ENCODE assay signal across 23 mouse cellular contexts in the genomic region with DNA sequence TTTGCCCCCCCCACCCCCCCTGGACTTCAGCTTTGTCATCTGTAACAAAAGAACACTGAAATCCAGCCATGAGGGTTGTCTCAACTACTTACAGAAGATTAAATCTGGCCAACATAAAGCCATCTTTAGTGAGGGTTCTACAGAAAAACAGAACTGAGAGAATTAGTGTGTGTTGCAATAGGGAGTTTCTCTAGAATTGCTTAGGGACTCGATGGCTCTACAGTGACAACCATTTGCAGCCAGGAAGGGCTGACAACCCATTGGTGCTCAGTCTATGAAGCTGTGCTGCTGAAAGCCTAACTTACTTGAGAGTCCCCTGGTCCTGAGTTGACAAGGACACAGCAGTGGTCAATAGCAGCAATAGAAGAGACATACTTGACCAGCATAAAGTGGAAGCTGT. TPM values are rescaled to one million over a fixed set of nuclear protein-coding genes. Genes with fewer than 3 reads are reported as not detected.
DNase-seq lines count a peak whose midpoint lies in the region; ATAC-seq and TF ChIP-seq lines count a peak whose summit lies in the region.
"Had no signal": no experiment of that assay in that cellular context is flagged by ENCODE, and none has a peak within 500 bp of the region (broad histone marks: within the 10 kb centered on the region; RNA-seq: fewer than 3 reads in every experiment).

No protein-coding gene starts in this region.

- 0 out of 2 replicates have a peak overlapping the region, but pooled peaks have one; percentile 29 for H3K27ac ChIP-seq in liver, adult 2 months (replicated peaks; ENCODE audit: insufficient read depth, low read depth, low read length)
- peak overlapping the region; percentile 45 for H3K27ac ChIP-seq in ES-E14 (ENCODE audit: insufficient read depth, low read depth, low read length, poor library complexity, severe bottlenecking)
- H3K27ac ChIP-seq in macrophage = peak overlapping the region; percentile 22; the same call in 1 of the 2 replicates
- no peak overlapping the region for H3K27ac ChIP-seq in forebrain, embryonic 11.5 days (ENCODE audit: low read depth, low read length)
- H3K27ac ChIP-seq: heart, embryonic 10.5 days; hindbrain, embryonic 15.5 days; liver, embryonic 12.5 days; midbrain, embryonic 15.5 days; neural tube, embryonic 15.5 days had no signal

- H3K36me3 ChIP-seq in liver, adult 2 months (ENCODE audit: control insufficient read depth, insufficient read depth, low read length) = no peaks in the 10 kb centered on the region
- H3K36me3 ChIP-seq in E14TG2a.4 (ENCODE audit: insufficient read depth, low read length) (peaks cover 16% of the 10 kb centered on the region; the same call in 1 of the 2 replicates), ES-E14 (ENCODE audit: control insufficient read depth, insufficient read depth, low read length, poor library complexity, severe bottlenecking) (no peaks in the 10 kb centered on the region), macrophage (ENCODE audit: inconsistent target) (no peaks in the 10 kb centered on the region)
- no peaks in the 10 kb centered on the region for H3K36me3 ChIP-seq in forebrain, embryonic 11.5 days (ENCODE audit: control insufficient read depth, insufficient read depth, low read length)
- H3K36me3 ChIP-seq: embryonic facial prominence, embryonic 13.5 days; heart, embryonic 10.5 days; hindbrain, embryonic 15.5 days; liver, embryonic 12.5 days; midbrain, embryonic 15.5 days; neural tube, embryonic 15.5 days had no signal

- no peak for DNase-seq in liver, adult 2 months (ENCODE audit: extremely low read depth, low read depth, low spot score)
- DNase-seq in liver = no peak
- no peak for DNase-seq in ES-E14 (ENCODE audit: low read depth, low spot score)
- no peak for DNase-seq in forebrain, embryonic 11.5 days (ENCODE audit: low spot score)
- DNase-seq in Muller cell, postnatal 12 days (ENCODE audit: inconsistent ontology term) = no peak
- no peak for DNase-seq in embryo, embryonic 11 days
- DNase-seq: adrenal gland, postnatal 36 days; B cell, adult 2 months; cerebellum, adult 11 months; cerebellum, adult 9-11 months; lung, adult 18-20 months; thymus, postnatal 14 days had no signal

- no peak overlapping the region for H3K9ac ChIP-seq in liver, adult 2 months (ENCODE audit: low read depth, low read length)
- no peak overlapping the region for H3K9ac ChIP-seq in ES-E14 (ENCODE audit: insufficient read depth, low read depth, low read length, poor library complexity, severe bottlenecking)
- H3K9ac ChIP-seq in forebrain, embryonic 11.5 days (ENCODE audit: low read length) = no peak overlapping the region
- H3K9ac ChIP-seq: embryonic facial prominence, embryonic 13.5 days; hindbrain, embryonic 15.5 days; liver, embryonic 12.5 days; midbrain, embryonic 15.5 days; neural tube, embryonic 15.5 days had no signal

- H3K9me3 ChIP-seq in E14TG2a.4 (ENCODE audit: low read length) = no peaks in the 10 kb centered on the region
- H3K9me3 ChIP-seq in ES-E14 (ENCODE audit: control insufficient read depth, insufficient read depth, low read depth, low read length) = no peaks in the 10 kb centered on the region
- H3K9me3 ChIP-seq in forebrain, embryonic 11.5 days (ENCODE audit: control insufficient read depth, low read length) = no peaks in the 10 kb centered on the region
- H3K9me3 ChIP-seq: embryonic facial prominence, embryonic 13.5 days; heart, embryonic 10.5 days; hindbrain, embryonic 15.5 days; liver, embryonic 12.5 days; megakaryocyte, embryonic 14.5 days; midbrain, embryonic 15.5 days; neural tube, embryonic 15.5 days had no signal

- no peak for TF ChIP-seq POLR2A in liver, adult 2 months (IDR thresholded peaks at IDR 0.05; ENCODE audit: extremely low read depth, insufficient read depth, low read length)

- H3K79me2 ChIP-seq in liver, adult 2 months (ENCODE audit: control insufficient read depth, insufficient read depth, low read length) = no peaks in the 10 kb centered on the region; the same call in 1 of the 2 replicates
- no peaks in the 10 kb centered on the region for H3K79me2 ChIP-seq in macrophage (ENCODE audit: inconsistent target)

- H3K4me2 ChIP-seq in forebrain, embryonic 11.5 days (ENCODE audit: low read depth, low read length, severe bottlenecking) = no peak overlapping the region
- H3K4me2 ChIP-seq: embryonic facial prominence, embryonic 13.5 days; hindbrain, embryonic 15.5 days; liver, embryonic 12.5 days; midbrain, embryonic 15.5 days; neural tube, embryonic 15.5 days had no signal

- TF ChIP-seq CTCF in liver, adult 2 months (IDR thresholded peaks at IDR 0.05; ENCODE audit: low read depth, low read length) = no peak
- TF ChIP-seq CTCF in E14TG2a.4 (conservative IDR thresholded peaks at IDR 0.05; ENCODE audit: low read length) = no peak

- no peaks in the 10 kb centered on the region for H3K27me3 ChIP-seq in liver, adult 2 months (ENCODE audit: control insufficient read depth, insufficient read depth, low read length)
- no peaks in the 10 kb centered on the region for H3K27me3 ChIP-seq in E14TG2a.4 (ENCODE audit: insufficient read depth, low read length)
- H3K27me3 ChIP-seq in forebrain, embryonic 11.5 days (ENCODE audit: control insufficient read depth, insufficient read depth, low read length) = no peaks in the 10 kb centered on the region
- H3K27me3 ChIP-seq: CH12.LX; embryonic facial prominence, embryonic 13.5 days; hindbrain, embryonic 15.5 days; liver, embryonic 12.5 days; megakaryocyte, embryonic 14.5 days; midbrain, embryonic 15.5 days; neural tube, embryonic 15.5 days had no signal

- H3K4me1 ChIP-seq in liver, adult 2 months (ENCODE audit: control insufficient read depth, insufficient read depth, low read length) = peaks cover 3% of the 10 kb centered on the region; the same call in 1 of the 2 replicates
- H3K4me1 ChIP-seq in E14TG2a.4 (replicated peaks; ENCODE audit: low read depth, low read length) = peaks cover 48% of the 10 kb centered on the region
- peaks cover 0 to 9% of the 10 kb centered on the region in 2 experiments; a peak in 2 of 4 replicates for H3K4me1 ChIP-seq in ES-E14 (ENCODE audit: control insufficient read depth in 2 of 2, insufficient read depth in 2 of 2, low read length in 2 of 2, poor library complexity in 1 of 2)
- no peaks in the 10 kb centered on the region for H3K4me1 ChIP-seq in forebrain, embryonic 11.5 days (replicated peaks; ENCODE audit: control insufficient read depth, insufficient read depth, low read length)
- H3K4me1 ChIP-seq: hindbrain, embryonic 15.5 days; liver, embryonic 12.5 days; megakaryocyte, embryonic 14.5 days; midbrain, embryonic 15.5 days; neural tube, embryonic 15.5 days had no signal

- no peak for ATAC-seq in forebrain, embryonic 11.5 days (replicated peaks; ENCODE audit: low FRiP score)
- ATAC-seq: liver, embryonic 12.5 days; midbrain, embryonic 15.5 days had no signal

- H3K4me3 ChIP-seq in liver, adult 2 months (ENCODE audit: insufficient read depth, low read depth, low read length) = no peak overlapping the region
- H3K4me3 ChIP-seq in E14TG2a.4 (replicated peaks; ENCODE audit: low read length) = peak overlapping the region; percentile 17; the same call in 1 of the 2 replicates
- H3K4me3 ChIP-seq in ES-E14 (ENCODE audit: insufficient read depth in 1 of 2, low read depth in 1 of 2, low read length in 2 of 2, poor library complexity in 1 of 2, severe bottlenecking in 1 of 2) = no peak overlapping the region
- no peak overlapping the region for H3K4me3 ChIP-seq in macrophage (ENCODE audit: inconsistent target)
- no peak overlapping the region for H3K4me3 ChIP-seq in forebrain, embryonic 11.5 days (ENCODE audit: low read depth, low read length)
- H3K4me3 ChIP-seq: embryonic facial prominence, embryonic 13.5 days; heart, embryonic 10.5 days; hindbrain, embryonic 15.5 days; liver, embryonic 12.5 days; megakaryocyte, embryonic 14.5 days; midbrain, embryonic 15.5 days; neural tube, embryonic 15.5 days had no signal

- 77% methylated on average over 1 of the region's 1 CpGs for WGBS in liver, adult 2 months
- whole genome bisulfite sequencing in macrophage (ENCODE audit: missing documents) = 0% methylated on average over 1 of the region's 1 CpGs
- 77% methylated on average over 1 of the region's 1 CpGs for WGBS in forebrain, embryonic 11.5 days

- in situ Hi-C loops in ES-E14 (cut with MboI; ENCODE audit: low sequenced_read_pairs in 2 of 2, unreplicated experiment in 2 of 2) = no loop called here

TF ChIP-seq in ES-E14, 5 proteins besides CTCF, POLR2A, EP300 and RAD21:
- TF ChIP-seq MAFK (IDR thresholded peaks at IDR 0.05; ENCODE audit: insufficient read depth, low read depth, low read length) = no peak
- no peak for TF ChIP-seq ZNF384 (IDR thresholded peaks at IDR 0.05; ENCODE audit: low read depth, low read length)
- no peak for TF ChIP-seq HCFC1 (IDR thresholded peaks at IDR 0.05; ENCODE audit: borderline replicate concordance, insufficient read depth, low read length)
- TF ChIP-seq CHD2 (IDR thresholded peaks at IDR 0.05; ENCODE audit: low read depth, low read length) = no peak
- TF ChIP-seq ZC3H11A (IDR thresholded peaks at IDR 0.05; ENCODE audit: borderline replicate concordance, low read depth, low read length) = no peak
TF ChIP-seq in ES-E14: peak in this region for 0.

RNA-seq across cellular contexts. Expression of gene Pdgfc, which starts 21.5 kb away (rescaled TPM):
- total RNA-seq in liver, adult 2 months (2014; rRNA removed) = 2.1 and 2.6 TPM in 2 replicates
- 1.1 and 1.5 TPM in 2 replicates for polyA plus RNA-seq in liver, adult 2 months (2012; rRNA removed)
- total RNA-seq in ES-E14 (2012; rRNA removed) = 16.9 and 18.5 TPM in 2 replicates
- 10 to 100 TPM in 23 of 26 experiments, 1 to 10 TPM in 3; 5.4 to 38.1 (median 14.5) TPM for total RNA-seq in macrophage (2018; cell fraction: chromatin; rRNA removed)
- total RNA-seq in macrophage (2018; cell fraction: cytosol; rRNA removed) = 10 to 100 TPM in 24 of 26 experiments, 1 to 10 TPM in 2; 8.2 to 44.1 (median 20.4) TPM
- total RNA-seq in macrophage (2018; cell fraction: nucleus; rRNA removed) = 10 to 100 TPM; 12.1 to 61.6 (median 24.7) TPM
- 14.8 to 34.2 TPM (median 26.6 TPM) in 3 replicates for polyA plus RNA-seq in macrophage (2018)
- 11.2 and 12.6 TPM in 2 replicates for polyA plus RNA-seq in forebrain, embryonic 11.5 days (2014; fragmentation: Nextera tagmentation; extraction: Ambion mirVana)
- total RNA-seq: hematopoietic stem cell, adult 5-6 weeks had no signal
